10 mouse cellular contexts compared by ENCODE assay signal in genomic region chr15:102409286-102409685, GRCm38 (mm10). TPM values are rescaled to one million over a fixed set of nuclear protein-coding genes. Genes with fewer than 3 reads are reported as not detected.
DNase-seq lines count a peak whose midpoint lies in the region; ATAC-seq and TF ChIP-seq lines count a peak whose summit lies in the region.
"Had no signal": no experiment of that assay in that cellular context is flagged by ENCODE, and none has a peak within 500 bp of the region (broad histone marks: within the 10 kb centered on the region; RNA-seq: fewer than 3 reads in every experiment).

No protein-coding gene starts in this region.

- no peak for DNase-seq in lung, postnatal 25 days (ENCODE audit: low spot score)
- DNase-seq in cerebellum, adult 9-10 months, result no peak
- DNase-seq in ovary, postnatal 14 days (ENCODE audit: low spot score), result no peak
- DNase-seq: right cerebral cortex, adult 18-20 months; thymus, adult 18-20 months had no signal

- peaks cover 62% of the 10 kb centered on the region for H3K36me3 ChIP-seq in forebrain, embryonic 12.5 days (replicated peaks)
- H3K36me3 ChIP-seq in forebrain, embryonic 16.5 days (ENCODE audit: control insufficient read depth, insufficient read depth), result peaks cover 32% of the 10 kb centered on the region
- peaks cover 39% of the 10 kb centered on the region for H3K36me3 ChIP-seq in lung, embryonic 16.5 days (ENCODE audit: control insufficient read depth, insufficient read depth, low read length)
- peaks cover 31% of the 10 kb centered on the region for H3K36me3 ChIP-seq in intestine, embryonic 15.5 days
- H3K36me3 ChIP-seq in myocyte (ENCODE audit: control insufficient read depth, insufficient read depth), result peaks cover 45% of the 10 kb centered on the region

- no peaks in the 10 kb centered on the region for H3K9me3 ChIP-seq in forebrain, embryonic 12.5 days
- no peaks in the 10 kb centered on the region for H3K9me3 ChIP-seq in forebrain, embryonic 16.5 days (ENCODE audit: control insufficient read depth, low read length)
- no peaks in the 10 kb centered on the region for H3K9me3 ChIP-seq in lung, embryonic 16.5 days (ENCODE audit: control insufficient read depth, low read length)
- no peaks in the 10 kb centered on the region for H3K9me3 ChIP-seq in intestine, embryonic 15.5 days

- no peak for ATAC-seq in forebrain, embryonic 12.5 days (ENCODE audit: low FRiP score)
- ATAC-seq in forebrain, embryonic 16.5 days, result no peak
- no peak for ATAC-seq in lung, embryonic 16.5 days (ENCODE audit: low read depth)
- ATAC-seq in intestine, embryonic 15.5 days, result no peak

- peak overlapping the region; percentile 5; the same call in 1 of the 2 replicates for H3K4me3 ChIP-seq in forebrain, embryonic 12.5 days (replicated peaks)
- H3K4me3 ChIP-seq in forebrain, embryonic 16.5 days (replicated peaks; ENCODE audit: low read length), result no peak overlapping the region
- H3K4me3 ChIP-seq in lung, embryonic 16.5 days (ENCODE audit: low read length), result no peak overlapping the region
- no peak overlapping the region for H3K4me3 ChIP-seq in intestine, embryonic 15.5 days (replicated peaks)
- no peak overlapping the region for H3K4me3 ChIP-seq in myocyte

- no peak for TF ChIP-seq POLR2A in myocyte (IDR thresholded peaks at IDR 0.05; ENCODE audit: insufficient read length, low read depth)

- peak overlapping the region; percentile 15 for H3K4me2 ChIP-seq in forebrain, embryonic 12.5 days
- H3K4me2 ChIP-seq in forebrain, embryonic 16.5 days (ENCODE audit: low read length), result no peak overlapping the region
- no peak overlapping the region for H3K4me2 ChIP-seq in lung, embryonic 16.5 days (ENCODE audit: low read depth, low read length)
- peak overlapping the region; percentile 30 for H3K4me2 ChIP-seq in intestine, embryonic 15.5 days (replicated peaks)
- H3K4me2 ChIP-seq in myocyte (ENCODE audit: low read depth), result peak overlapping the region; percentile 25

- H3ac ChIP-seq in myocyte (ENCODE audit: control insufficient read depth, insufficient read length), result no peak overlapping the region

- peaks cover 43% of the 10 kb centered on the region for H3K4me1 ChIP-seq in forebrain, embryonic 12.5 days
- H3K4me1 ChIP-seq in forebrain, embryonic 16.5 days (replicated peaks; ENCODE audit: control insufficient read depth, insufficient read depth, low read length), result peaks cover 40% of the 10 kb centered on the region
- peaks cover 34% of the 10 kb centered on the region for H3K4me1 ChIP-seq in lung, embryonic 16.5 days (replicated peaks; ENCODE audit: control insufficient read depth, insufficient read depth, low read length)
- H3K4me1 ChIP-seq in intestine, embryonic 15.5 days (replicated peaks), result peaks cover 26% of the 10 kb centered on the region

- H3K79me2 ChIP-seq in myocyte (ENCODE audit: control insufficient read depth, insufficient read depth), result peaks cover 76% of the 10 kb centered on the region

- no peaks in the 10 kb centered on the region for H3K27me3 ChIP-seq in forebrain, embryonic 12.5 days
- H3K27me3 ChIP-seq in forebrain, embryonic 16.5 days (replicated peaks; ENCODE audit: control insufficient read depth, insufficient read depth, low read length), result no peaks in the 10 kb centered on the region
- no peaks in the 10 kb centered on the region for H3K27me3 ChIP-seq in lung, embryonic 16.5 days (ENCODE audit: control insufficient read depth, insufficient read depth, low read depth, low read length)
- H3K27me3 ChIP-seq in intestine, embryonic 15.5 days (replicated peaks), result no peaks in the 10 kb centered on the region
- no peaks in the 10 kb centered on the region for H3K27me3 ChIP-seq in myocyte (ENCODE audit: control insufficient read depth, insufficient read depth, insufficient read length)

- WGBS in forebrain, embryonic 12.5 days, result 93% methylated on average over 3 of the region's 3 CpGs
- WGBS in forebrain, embryonic 16.5 days, result 95% methylated on average over 3 of the region's 3 CpGs
- WGBS in lung, embryonic 16.5 days, result 93% methylated on average over 3 of the region's 3 CpGs
- 88% methylated on average over 3 of the region's 3 CpGs for WGBS in intestine, embryonic 15.5 days

- H3K9ac ChIP-seq in forebrain, embryonic 12.5 days, result no peak overlapping the region
- no peak overlapping the region for H3K9ac ChIP-seq in forebrain, embryonic 16.5 days (replicated peaks; ENCODE audit: low read depth, low read length)
- H3K9ac ChIP-seq in lung, embryonic 16.5 days (ENCODE audit: low read length), result peak overlapping the region; percentile 24; the same call in 1 of the 2 replicates
- no peak overlapping the region for H3K9ac ChIP-seq in intestine, embryonic 15.5 days

- no peak overlapping the region for H3K27ac ChIP-seq in forebrain, embryonic 12.5 days
- H3K27ac ChIP-seq in forebrain, embryonic 16.5 days (ENCODE audit: low read length), result no peak overlapping the region
- no peak overlapping the region for H3K27ac ChIP-seq in lung, embryonic 16.5 days (ENCODE audit: low read length)
- H3K27ac ChIP-seq in intestine, embryonic 15.5 days, result no peak overlapping the region

TF ChIP-seq in myocyte, 11 proteins besides CTCF, POLR2A, EP300 and RAD21:
- no peak for TF ChIP-seq TCF3 (IDR thresholded peaks at IDR 0.05; ENCODE audit: insufficient read length, low read depth)
- TF ChIP-seq REST (IDR thresholded peaks at IDR 0.05; ENCODE audit: insufficient read depth, insufficient read length), result no peak
- TF ChIP-seq MYOG (IDR thresholded peaks at IDR 0.05; ENCODE audit: control insufficient read depth in 1 of 3, insufficient read depth in 1 of 3, insufficient read length in 2 of 3, low read depth in 2 of 3), result no peak
- no peak for TF ChIP-seq TCF12 (IDR thresholded peaks at IDR 0.05; ENCODE audit: insufficient read depth, poor library complexity, severe bottlenecking)
- no peak for TF ChIP-seq USF1 (IDR thresholded peaks at IDR 0.05; ENCODE audit: low read depth)
- TF ChIP-seq POLR2AphosphoS2 (IDR thresholded peaks at IDR 0.05; ENCODE audit: insufficient read length, low read depth), result no peak
- TF ChIP-seq MYOD1 (IDR thresholded peaks at IDR 0.05; ENCODE audit: control insufficient read depth in 1 of 3, insufficient read length in 2 of 3, low read depth in 2 of 3), result no peak
- TF ChIP-seq MAX (IDR thresholded peaks at IDR 0.05; ENCODE audit: low read depth), result no peak
- no peak for TF ChIP-seq SRF (IDR thresholded peaks at IDR 0.05; ENCODE audit: control insufficient read depth, insufficient read length, low read depth)
- TF ChIP-seq E2F4 (IDR thresholded peaks at IDR 0.05; ENCODE audit: insufficient read depth), result no peak
- TF ChIP-seq CEBPB (IDR thresholded peaks at IDR 0.05; ENCODE audit: insufficient read depth, poor library complexity, severe bottlenecking), result no peak

RNA-seq across cellular contexts. Expression of gene Sp1, which starts 3.3 kb away (rescaled TPM):
- 10.8 and 11.2 TPM in 2 replicates for polyA plus RNA-seq in forebrain, embryonic 12.5 days (2016; fragmentation: Nextera tagmentation; extraction: Ambion mirVana)
- 5.0 and 5.9 TPM in 2 replicates for polyA plus RNA-seq in forebrain, embryonic 16.5 days (2015; fragmentation: Nextera tagmentation; extraction: Ambion mirVana)
- polyA plus RNA-seq in lung, embryonic 16.5 days (2015; fragmentation: Nextera tagmentation; extraction: Ambion mirVana), result 10.8 and 11.2 TPM in 2 replicates
- polyA plus RNA-seq in intestine, embryonic 15.5 days (2015; fragmentation: Nextera tagmentation; extraction: Ambion mirVana), result 9.0 and 9.6 TPM in 2 replicates
- 11.7 TPM for polyA plus RNA-seq in myocyte (2012; fragmentation: generic; extraction: Trizol)

RNA-seq across cellular contexts. Expression of gene Amhr2, which starts 35.9 kb away (rescaled TPM):
- 0.22 TPM in 2 replicates for polyA plus RNA-seq in forebrain, embryonic 12.5 days (2016; fragmentation: Nextera tagmentation; extraction: Ambion mirVana)
- polyA plus RNA-seq in forebrain, embryonic 16.5 days (2015; fragmentation: Nextera tagmentation; extraction: Ambion mirVana), result 0.32 and 0.58 TPM in 2 replicates
- polyA plus RNA-seq in lung, embryonic 16.5 days (2015; fragmentation: Nextera tagmentation; extraction: Ambion mirVana), result 1.5 TPM in 2 replicates
- 0.54 and 1.2 TPM in 2 replicates for polyA plus RNA-seq in intestine, embryonic 15.5 days (2015; fragmentation: Nextera tagmentation; extraction: Ambion mirVana)
- polyA plus RNA-seq in myocyte (2012; fragmentation: generic; extraction: Trizol), result 0.32 TPM

RNA-seq across cellular contexts. Expression of gene Sp7, which starts 42.3 kb away (rescaled TPM):
- polyA plus RNA-seq in forebrain, embryonic 12.5 days (2016; fragmentation: Nextera tagmentation; extraction: Ambion mirVana), result 0.32 and 0.46 TPM in 2 replicates
- 0.38 and 1.1 TPM in 2 replicates for polyA plus RNA-seq in forebrain, embryonic 16.5 days (2015; fragmentation: Nextera tagmentation; extraction: Ambion mirVana)
- 0.25 and 1.6 TPM in 2 replicates for polyA plus RNA-seq in lung, embryonic 16.5 days (2015; fragmentation: Nextera tagmentation; extraction: Ambion mirVana)
- polyA plus RNA-seq in intestine, embryonic 15.5 days (2015; fragmentation: Nextera tagmentation; extraction: Ambion mirVana), result 0.59 and 0.68 TPM in 2 replicates
- polyA plus RNA-seq in myocyte (2012; fragmentation: generic; extraction: Trizol), result 0.24 TPM

RNA-seq across cellular contexts. Expression of gene Prr13, which starts 49.5 kb away (rescaled TPM):
- polyA plus RNA-seq in forebrain, embryonic 12.5 days (2016; fragmentation: Nextera tagmentation; extraction: Ambion mirVana), result 82.9 and 86.9 TPM in 2 replicates
- 79.0 and 80.9 TPM in 2 replicates for polyA plus RNA-seq in forebrain, embryonic 16.5 days (2015; fragmentation: Nextera tagmentation; extraction: Ambion mirVana)
- polyA plus RNA-seq in lung, embryonic 16.5 days (2015; fragmentation: Nextera tagmentation; extraction: Ambion mirVana), result 89.8 and 91.7 TPM in 2 replicates
- 140 and 141 TPM in 2 replicates for polyA plus RNA-seq in intestine, embryonic 15.5 days (2015; fragmentation: Nextera tagmentation; extraction: Ambion mirVana)
- 92.9 TPM for polyA plus RNA-seq in myocyte (2012; fragmentation: generic; extraction: Trizol)

RNA-seq across cellular contexts. Expression of gene Aaas, which starts 58.7 kb away (rescaled TPM):
- 75.0 and 78.2 TPM in 2 replicates for polyA plus RNA-seq in forebrain, embryonic 12.5 days (2016; fragmentation: Nextera tagmentation; extraction: Ambion mirVana)
- polyA plus RNA-seq in forebrain, embryonic 16.5 days (2015; fragmentation: Nextera tagmentation; extraction: Ambion mirVana), result 42.0 and 44.7 TPM in 2 replicates
- polyA plus RNA-seq in lung, embryonic 16.5 days (2015; fragmentation: Nextera tagmentation; extraction: Ambion mirVana), result 73.5 and 80.3 TPM in 2 replicates
- 58.2 and 62.7 TPM in 2 replicates for polyA plus RNA-seq in intestine, embryonic 15.5 days (2015; fragmentation: Nextera tagmentation; extraction: Ambion mirVana)
- 57.5 TPM for polyA plus RNA-seq in myocyte (2012; fragmentation: generic; extraction: Trizol)

Comparison
In these comparisons a context has a peak if more than half of its experiments do, and no peak if none do; other contexts are left out.
1. H3K4me2 ChIP-seq: peak in forebrain, embryonic 12.5 days (single experiment), intestine, embryonic 15.5 days (single experiment) and myocyte (single experiment); none in forebrain, embryonic 16.5 days (single experiment) and lung, embryonic 16.5 days (single experiment).